Mouse (Mus musculus) midbrain, embryonic 11.5 days (tissue): ENCODE data around the gene Col5a2. TPM values are rescaled to one million over a fixed set of nuclear protein-coding genes. Genes with fewer than 3 reads are reported as not detected.

ENCODE experiments used
- ATAC-seq: fragments of 200-750 bp; cut with Nextera tagmentation; 2 replicates; pipeline ENCODE4 v1.8.0; 2017; ENCODE audit warnings: moderate TSS enrichment, moderate library complexity; ENCODE audit not compliant: low FRiP score
- DNase-seq: peaks from one replicate; pipeline ENCODE4 v3.0.0; 2015; ENCODE audit warnings: low spot score; ENCODE audit errors: missing footprints
- H3K27ac ChIP-seq: fragments of 300-500 bp; sonication (generic); 2 replicates; pipeline ENCODE4 v1.5.1; 2014; ENCODE audit warnings: low read depth, low read length
- H3K27me3 ChIP-seq: fragments of 300-500 bp; sonication (generic); 2 replicates; pipeline ENCODE4 v1.6.1; 2014; ENCODE audit warnings: mild to moderate bottlenecking, low read length, moderate library complexity, mixed read lengths; ENCODE audit not compliant: control insufficient read depth, insufficient read depth
- H3K36me3 ChIP-seq: fragments of 300-500 bp; sonication (generic); 2 replicates; pipeline ENCODE4 v1.6.1; 2014; ENCODE audit warnings: mild to moderate bottlenecking, low read length, moderate library complexity, mixed read lengths; ENCODE audit not compliant: control insufficient read depth, insufficient read depth
- H3K4me1 ChIP-seq: fragments of 300-500 bp; sonication (generic); 2 replicates; pipeline ENCODE4 v1.6.1; 2014; ENCODE audit warnings: low read length; ENCODE audit not compliant: control insufficient read depth, insufficient read depth
- H3K4me2 ChIP-seq: fragments of 300-500 bp; sonication (generic); 2 replicates; pipeline ENCODE4 v1.6.1; 2014; ENCODE audit warnings: mild to moderate bottlenecking, moderate library complexity
- H3K4me3 ChIP-seq: fragments of 300-500 bp; sonication (generic); 2 replicates; pipeline ENCODE4 v1.5.1; 2014; ENCODE audit warnings: low read depth, low read length
- H3K9ac ChIP-seq: fragments of 300-500 bp; sonication (generic); 2 replicates; pipeline ENCODE4 v1.6.1; 2014; ENCODE audit warnings: low read length
- H3K9me3 ChIP-seq: fragments of 300-500 bp; sonication (generic); 2 replicates; pipeline ENCODE4 v1.6.1; 2016; ENCODE audit warnings: low read length; ENCODE audit not compliant: control insufficient read depth
- WGBS: fragments of 180-500 bp; shearing (Covaris S2); extraction: QIAGEN DNeasy Blood & Tissue Kit; methylation state at CpG from one replicate; pipeline ENCODE4 v1.1.7; 2014; 5-methylcytosine and 5-hydroxymethylcytosine counted together
- polyA plus RNA-seq: library from polyadenylated mRNA; unstranded; fragments of >200 nt; fragmentation: Nextera tagmentation; extraction: Ambion mirVana; gene quantifications from 2 replicates; pipeline ENCODE4 v1.2.1, GENCODE M21; 2014

Col5a2 gene
- polyA plus RNA-seq, 1 experiment from 2014 or later = 25.5 TPM

DNA sequence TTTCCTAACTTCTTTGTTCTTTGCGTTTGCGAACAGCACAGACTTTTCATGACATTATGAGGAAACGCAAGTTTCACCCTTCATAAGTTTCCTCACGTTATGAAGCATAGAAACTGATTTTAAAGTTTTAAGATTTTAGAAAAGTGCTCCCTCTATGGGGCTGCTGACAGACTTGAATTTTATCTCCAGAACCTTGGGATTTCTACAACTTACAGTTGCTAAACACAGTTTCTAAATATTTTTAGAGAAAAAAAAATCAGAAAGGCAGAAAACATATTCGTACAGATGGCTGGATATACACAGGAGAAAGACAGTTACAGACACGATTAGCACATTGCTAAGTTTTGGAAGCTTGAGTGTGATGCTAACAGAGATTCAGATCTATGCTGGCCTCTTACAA, 1.6 kb downstream of the Col5a2 start:
- H3K36me3 ChIP-seq = no peaks in the 10 kb centered on the region
- WGBS = 60% methylated on average over 6 of the region's 6 CpGs
- H3K27ac ChIP-seq = no peak overlapping the region
- H3K27me3 ChIP-seq = no peaks in the 10 kb centered on the region
- ATAC-seq (no peak), DNase-seq (peak; percentile 87)
- H3K9ac ChIP-seq = peak overlapping the region; percentile 37; the same call in 1 of the 2 replicates
- no peaks in the 10 kb centered on the region for H3K9me3 ChIP-seq
- peak overlapping the region; percentile 44 for H3K4me2 ChIP-seq
- peak overlapping the region; percentile 36 for H3K4me3 ChIP-seq
- H3K4me1 ChIP-seq = no peaks in the 10 kb centered on the region

DNA sequence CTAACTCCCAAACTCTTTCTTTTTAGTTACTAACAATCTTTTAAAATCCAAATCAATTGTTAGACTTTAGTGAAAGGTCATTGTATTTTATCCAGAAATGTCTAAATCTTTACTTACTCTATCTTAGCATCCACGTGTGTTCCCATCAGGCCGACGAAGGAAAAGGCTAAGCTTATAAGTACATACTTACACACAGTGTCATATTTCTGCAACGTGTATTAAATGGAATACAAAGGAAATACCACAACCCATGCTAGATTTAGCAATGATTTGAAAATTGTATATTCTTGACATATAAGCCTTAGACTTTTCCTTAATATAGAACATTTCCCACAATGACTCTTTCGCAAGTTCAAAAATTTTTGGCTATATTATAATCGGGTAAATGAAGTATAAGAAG, 2.6 kb downstream of the Col5a2 start:
- ATAC-seq (no peak), DNase-seq (no peak)
- Histone ChIP-seq H3K4me3 (no peak overlapping the region), H3K4me1 (no peaks in the 10 kb centered on the region), H3K27ac (no peak overlapping the region), H3K4me2 (no peak overlapping the region), H3K9ac (no peak overlapping the region), H3K9me3 (no peaks in the 10 kb centered on the region), H3K27me3 (no peaks in the 10 kb centered on the region), H3K36me3 (no peaks in the 10 kb centered on the region)
- WGBS = 82% methylated on average over 6 of the region's 6 CpGs

DNA sequence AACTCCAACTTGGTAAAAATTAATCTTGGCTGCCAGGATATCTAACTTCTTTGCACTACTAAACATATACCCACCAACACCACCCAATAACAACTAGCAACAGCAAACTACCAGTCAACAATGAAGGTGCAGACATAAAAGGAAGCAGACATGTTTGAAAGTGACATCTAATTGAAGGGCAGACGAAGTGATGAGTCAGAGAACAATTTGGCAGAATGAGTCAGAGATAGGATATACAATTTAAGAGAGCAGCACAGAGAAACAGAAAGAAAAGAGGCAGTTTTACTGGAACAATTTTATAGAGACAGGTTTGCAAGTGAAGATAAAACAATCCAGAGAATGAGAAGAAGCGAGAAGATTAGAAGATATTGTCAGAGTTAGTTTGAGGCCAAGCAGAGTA, 8.1 kb downstream of the Col5a2 start:
- no peaks in the 10 kb centered on the region for H3K36me3 ChIP-seq
- H3K27ac ChIP-seq = no peak overlapping the region
- H3K4me2 ChIP-seq = no peak overlapping the region
- DNase-seq (no peak), ATAC-seq (no peak)
- WGBS = 86% methylated on average over 2 of the region's 2 CpGs
- no peak overlapping the region for H3K9ac ChIP-seq
- no peaks in the 10 kb centered on the region for H3K9me3 ChIP-seq
- H3K4me1 ChIP-seq = no peaks in the 10 kb centered on the region
- no peak overlapping the region for H3K4me3 ChIP-seq
- H3K27me3 ChIP-seq = no peaks in the 10 kb centered on the region

DNA sequence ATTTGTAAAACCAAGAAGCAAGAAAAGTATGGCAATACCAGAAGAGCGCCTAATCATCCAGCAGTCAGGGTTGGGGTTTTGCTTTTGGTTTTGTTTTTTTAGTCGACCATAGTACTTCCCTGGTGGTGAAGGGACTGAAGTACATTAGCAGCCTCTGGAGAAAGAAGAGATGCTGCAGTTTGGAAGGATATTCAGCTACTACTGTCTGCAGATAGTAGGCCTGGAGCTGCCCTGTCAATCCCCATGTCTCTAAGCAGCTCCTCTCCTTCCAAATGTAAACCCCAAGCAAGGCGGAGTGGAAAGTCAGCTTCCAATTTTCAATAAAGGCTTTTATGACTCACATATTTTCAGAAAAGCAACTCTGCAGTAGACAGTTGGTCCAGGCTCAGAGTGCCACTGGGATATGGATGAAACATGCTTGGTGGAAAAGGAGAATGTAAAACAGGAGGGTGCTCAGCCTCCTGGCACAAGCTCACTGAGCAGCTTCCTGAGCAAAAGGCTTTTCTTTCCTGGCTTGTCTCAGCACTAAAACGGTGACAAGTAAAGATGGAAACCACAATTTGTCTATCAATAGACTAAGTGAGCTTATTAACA, 10.9 kb downstream of the Col5a2 start:
- Histone ChIP-seq H3K27me3 (no peaks in the 10 kb centered on the region), H3K36me3 (no peaks in the 10 kb centered on the region), H3K4me2 (no peak overlapping the region), H3K9ac (no peak overlapping the region), H3K27ac (no peak overlapping the region), H3K4me1 (no peaks in the 10 kb centered on the region), H3K4me3 (no peak overlapping the region), H3K9me3 (no peaks in the 10 kb centered on the region)
- no peak for ATAC-seq
- 89% methylated on average over 4 of the region's 4 CpGs for WGBS
- no peak for DNase-seq

DNA sequence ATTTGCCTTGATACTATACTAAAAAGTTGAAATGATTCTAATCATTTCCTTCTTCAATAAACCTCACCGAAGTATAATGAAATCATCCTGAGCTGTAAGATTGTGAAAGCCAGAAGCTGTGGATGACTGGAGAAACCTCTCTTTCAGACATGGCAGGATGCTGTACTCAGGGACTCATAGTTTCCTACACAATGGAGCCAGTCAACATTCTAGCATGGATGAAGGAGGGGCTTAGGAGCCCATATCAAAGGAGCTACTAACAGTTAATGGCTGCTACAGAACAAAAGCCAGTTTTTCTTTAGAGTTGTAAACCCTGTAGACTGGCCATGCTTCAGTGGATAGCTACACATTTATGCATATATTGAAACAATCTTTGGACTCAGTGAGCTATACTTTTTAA, 12.6 kb downstream of the Col5a2 start:
- Histone ChIP-seq H3K4me3 (no peak overlapping the region), H3K4me2 (no peak overlapping the region), H3K27ac (no peak overlapping the region), H3K27me3 (no peaks in the 10 kb centered on the region), H3K9me3 (no peaks in the 10 kb centered on the region), H3K36me3 (no peaks in the 10 kb centered on the region), H3K4me1 (no peaks in the 10 kb centered on the region), H3K9ac (no peak overlapping the region)
- ATAC-seq (no peak), DNase-seq (no peak)
- 84% methylated on average over 1 of the region's 1 CpGs for WGBS

DNA sequence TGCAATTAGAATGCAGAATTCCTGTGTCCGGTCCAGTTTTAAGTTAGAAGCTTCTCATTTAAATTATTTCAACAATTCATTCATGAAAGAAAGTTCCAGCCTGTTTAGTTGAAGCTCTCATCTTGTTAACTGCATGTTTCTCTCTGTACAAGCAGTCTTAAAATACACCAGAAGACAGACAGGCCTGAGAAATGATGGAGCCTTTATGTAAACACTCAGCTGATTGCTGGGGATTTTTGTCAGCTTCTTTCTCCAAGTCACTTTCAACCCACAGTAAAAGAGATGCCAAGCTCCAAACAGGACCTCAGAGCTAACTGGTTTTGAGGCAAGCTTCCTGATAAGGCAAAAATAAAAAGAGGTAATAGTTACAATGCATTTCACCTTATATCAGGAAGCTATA, 14.8 kb downstream of the Col5a2 start:
- DNase-seq = no peak
- Histone ChIP-seq H3K27me3 (no peaks in the 10 kb centered on the region), H3K9me3 (no peaks in the 10 kb centered on the region), H3K27ac (no peak overlapping the region), H3K4me1 (no peaks in the 10 kb centered on the region), H3K4me2 (no peak overlapping the region), H3K36me3 (no peaks in the 10 kb centered on the region), H3K4me3 (no peak overlapping the region), H3K9ac (no peak overlapping the region)
- WGBS = 88% methylated on average over 1 of the region's 1 CpGs
- ATAC-seq = no peak

DNA sequence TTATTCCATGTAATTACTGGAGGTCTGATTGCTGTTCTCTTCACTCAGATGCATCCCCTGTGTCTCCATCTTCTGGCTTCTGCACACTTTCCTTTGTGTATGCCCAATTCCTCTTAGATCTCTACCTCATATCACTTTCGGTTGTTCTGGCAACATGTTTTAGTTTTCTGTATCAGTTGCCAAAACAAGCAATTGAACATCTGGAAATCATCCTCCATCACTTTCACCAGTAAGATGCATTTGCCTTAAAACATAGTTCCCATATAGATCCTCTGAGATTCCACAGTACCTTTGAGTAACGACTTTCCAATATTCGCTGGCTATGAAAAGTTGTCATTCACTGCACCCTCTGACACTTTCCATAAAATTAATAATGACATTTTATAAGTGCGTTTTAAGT, 20.1 kb downstream of the Col5a2 start:
- no peaks in the 10 kb centered on the region for H3K9me3 ChIP-seq
- H3K4me3 ChIP-seq = no peak overlapping the region
- no peak overlapping the region for H3K9ac ChIP-seq
- no peaks in the 10 kb centered on the region for H3K4me1 ChIP-seq
- ATAC-seq = no peak
- no peaks in the 10 kb centered on the region for H3K36me3 ChIP-seq
- WGBS = 88% methylated on average over 4 of the region's 4 CpGs
- H3K4me2 ChIP-seq = no peak overlapping the region
- H3K27me3 ChIP-seq = no peaks in the 10 kb centered on the region
- H3K27ac ChIP-seq = no peak overlapping the region
- DNase-seq = no peak

DNA sequence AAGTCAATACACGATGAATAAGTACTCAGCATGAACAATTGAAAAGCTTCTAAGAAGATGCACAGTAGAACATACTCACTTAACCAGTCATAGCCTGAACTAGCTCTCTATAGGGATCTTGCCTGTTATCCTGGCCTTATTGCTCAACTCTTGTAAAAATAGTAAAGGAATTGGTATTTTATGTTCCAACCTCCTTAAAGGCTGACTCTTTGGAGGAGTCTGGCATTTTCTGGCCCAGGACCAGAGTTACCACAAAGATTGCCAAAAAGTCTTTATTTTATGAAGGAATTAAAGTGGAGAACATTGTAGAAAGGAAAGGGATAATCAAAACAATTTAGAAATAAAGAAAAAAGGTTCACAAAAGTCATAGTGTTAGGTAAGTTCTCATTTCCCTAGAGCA, 21.2 kb downstream of the Col5a2 start:
- Histone ChIP-seq H3K27me3 (no peaks in the 10 kb centered on the region), H3K4me3 (no peak overlapping the region), H3K4me2 (no peak overlapping the region), H3K27ac (no peak overlapping the region), H3K9me3 (no peaks in the 10 kb centered on the region), H3K9ac (no peak overlapping the region), H3K36me3 (no peaks in the 10 kb centered on the region), H3K4me1 (no peaks in the 10 kb centered on the region)
- WGBS = 92% methylated on average over 1 of the region's 1 CpGs
- DNase-seq = no peak
- no peak for ATAC-seq

DNA sequence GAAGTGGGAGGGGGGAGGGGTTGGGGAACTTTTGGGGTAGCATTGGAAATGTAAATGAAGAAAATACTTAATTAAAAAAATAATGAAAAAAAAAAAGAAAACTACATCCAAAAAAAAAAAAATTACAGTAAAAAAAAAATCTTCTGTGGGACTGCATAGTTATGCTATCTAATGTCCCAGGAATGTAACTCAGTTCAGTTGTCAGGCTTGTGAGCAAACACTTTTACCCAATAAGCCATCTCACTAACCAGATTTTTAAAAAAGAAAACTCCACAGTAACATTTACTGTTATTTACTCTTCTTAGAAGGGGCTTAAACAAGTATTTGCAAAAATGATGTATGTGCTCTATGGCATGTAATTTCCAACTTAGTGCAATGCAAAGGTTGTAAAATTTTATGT, 24.0 kb downstream of the Col5a2 start:
- H3K36me3 ChIP-seq = no peaks in the 10 kb centered on the region
- H3K27me3 ChIP-seq = no peaks in the 10 kb centered on the region
- no peak overlapping the region for H3K4me3 ChIP-seq
- no peak overlapping the region for H3K27ac ChIP-seq
- H3K4me2 ChIP-seq = no peak overlapping the region
- no peak overlapping the region for H3K9ac ChIP-seq
- DNase-seq = no peak
- H3K9me3 ChIP-seq = no peaks in the 10 kb centered on the region
- no peak for ATAC-seq
- H3K4me1 ChIP-seq = no peaks in the 10 kb centered on the region

DNA sequence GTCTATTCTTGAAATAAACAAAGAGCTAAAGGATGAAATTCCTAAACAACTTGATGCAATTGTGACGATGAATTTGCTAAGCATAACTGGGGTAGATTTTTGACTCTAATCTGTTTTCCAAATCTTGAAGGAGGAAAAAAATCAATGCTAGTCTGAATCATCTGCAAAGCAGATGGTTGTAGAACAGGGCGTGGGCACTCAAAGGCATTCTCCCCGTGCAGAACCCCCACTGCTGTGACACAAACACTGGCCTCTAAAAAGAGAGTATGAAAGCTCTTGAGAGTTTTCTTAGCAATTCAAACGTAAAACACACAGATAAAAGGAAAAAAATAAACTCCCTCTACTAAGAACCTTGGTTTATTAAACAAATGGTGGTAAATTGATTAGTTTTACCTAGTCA, 30.3 kb downstream of the Col5a2 start:
- H3K9me3 ChIP-seq = no peaks in the 10 kb centered on the region
- no peak overlapping the region for H3K4me3 ChIP-seq
- no peaks in the 10 kb centered on the region for H3K27me3 ChIP-seq
- no peak overlapping the region for H3K27ac ChIP-seq
- no peak overlapping the region for H3K4me2 ChIP-seq
- no peaks in the 10 kb centered on the region for H3K36me3 ChIP-seq
- H3K9ac ChIP-seq = no peak overlapping the region
- H3K4me1 ChIP-seq = no peaks in the 10 kb centered on the region
- 51% methylated on average over 4 of the region's 4 CpGs for WGBS
- ATAC-seq (no peak), DNase-seq (no peak)
